Comparison of ENCODE assay signal across 9 mouse cellular contexts in genomic region chr9:67137681-67138080, GRCm38 (mm10).
A peak's percentile ranks its signal among the peaks of the same experiment; 100 is the strongest.
DNase-seq lines count a peak whose midpoint lies in the region; ATAC-seq and TF ChIP-seq lines count a peak whose summit lies in the region.
"Had no signal": no experiment of that assay in that cellular context is flagged by ENCODE, and none has a peak within 500 bp of the region (broad histone marks: within the 10 kb centered on the region; RNA-seq: fewer than 3 reads in every experiment).

No protein-coding gene starts in this region.

- H3K36me3 ChIP-seq in embryonic facial prominence, embryonic 10.5 days (replicated peaks), result no peaks in the 10 kb centered on the region
- no peaks in the 10 kb centered on the region for H3K36me3 ChIP-seq in intestine, postnatal 0 days (ENCODE audit: control insufficient read depth, insufficient read depth)
- no peaks in the 10 kb centered on the region for H3K36me3 ChIP-seq in myocyte (ENCODE audit: control insufficient read depth, insufficient read depth)
- H3K36me3 ChIP-seq: neural tube, embryonic 12.5 days had no signal

- no peak overlapping the region for H3K9ac ChIP-seq in intestine, postnatal 0 days (ENCODE audit: low read depth, low read length)
- H3K9ac ChIP-seq: neural tube, embryonic 12.5 days had no signal

- H3K4me1 ChIP-seq in embryonic facial prominence, embryonic 10.5 days, result peaks cover 29% of the 10 kb centered on the region
- H3K4me1 ChIP-seq in intestine, postnatal 0 days (replicated peaks; ENCODE audit: control insufficient read depth, insufficient read depth, low read length), result 0 out of 2 replicates have a peak, but pooled peaks cover 5% of the 10 kb centered on the region

- TF ChIP-seq CTCF in intestine, postnatal 0 days (IDR thresholded peaks at IDR 0.05; ENCODE audit: low read depth), result peak; percentile 18; the same call in 1 of the 2 replicates

- no peaks in the 10 kb centered on the region for H3K9me3 ChIP-seq in embryonic facial prominence, embryonic 10.5 days
- H3K9me3 ChIP-seq in intestine, postnatal 0 days (ENCODE audit: control insufficient read depth), result no peaks in the 10 kb centered on the region
- H3K9me3 ChIP-seq: neural tube, embryonic 12.5 days had no signal

- H3K79me2 ChIP-seq in myocyte (ENCODE audit: control insufficient read depth, insufficient read depth), result no peaks in the 10 kb centered on the region

- peak; percentile 29 for TF ChIP-seq POLR2A in myocyte (IDR thresholded peaks at IDR 0.05; ENCODE audit: insufficient read length, low read depth)

- no peak overlapping the region for H3K4me3 ChIP-seq in embryonic facial prominence, embryonic 10.5 days
- no peak overlapping the region for H3K4me3 ChIP-seq in intestine, postnatal 0 days (ENCODE audit: low read depth, low read length)
- H3K4me3 ChIP-seq in myocyte, result no peak overlapping the region
- H3K4me3 ChIP-seq: neural tube, embryonic 12.5 days had no signal

- DNase-seq in left cerebral cortex, postnatal 14 days (ENCODE audit: low spot score in 2 of 2), result peak; percentile 22 to 27
- no peak for DNase-seq in left cerebral cortex, postnatal 4 days
- DNase-seq in embryonic facial prominence, embryonic 10.5 days (ENCODE audit: low spot score), result no peak
- no peak for DNase-seq in spleen, postnatal 10 days (ENCODE audit: low spot score in 2 of 2)

- no peak overlapping the region for H3ac ChIP-seq in myocyte (ENCODE audit: control insufficient read depth, insufficient read length)

- peak overlapping the region; percentile 38 for H3K4me2 ChIP-seq in intestine, postnatal 0 days (replicated peaks; ENCODE audit: low read depth)
- H3K4me2 ChIP-seq in myocyte (ENCODE audit: low read depth), result peak overlapping the region; percentile 87
- H3K4me2 ChIP-seq: neural tube, embryonic 12.5 days had no signal

- peak; percentile 87 for ATAC-seq in intestine, postnatal 0 days
- no peak for ATAC-seq in megakaryocyte progenitor cell, adult 5-6 weeks (replicated peaks; ENCODE audit: poor library complexity)
- ATAC-seq in activated CD4-positive, CD25-positive, alpha-beta regulatory T cell, adult 4 months, result no peak

- no peaks in the 10 kb centered on the region for H3K27me3 ChIP-seq in embryonic facial prominence, embryonic 10.5 days (replicated peaks; ENCODE audit: low read depth, poor library complexity, severe bottlenecking)
- no peaks in the 10 kb centered on the region for H3K27me3 ChIP-seq in intestine, postnatal 0 days (replicated peaks; ENCODE audit: control insufficient read depth, insufficient read depth, low read length)
- no peaks in the 10 kb centered on the region for H3K27me3 ChIP-seq in myocyte (ENCODE audit: control insufficient read depth, insufficient read depth, insufficient read length)
- H3K27me3 ChIP-seq: neural tube, embryonic 12.5 days had no signal

- H3K27ac ChIP-seq in embryonic facial prominence, embryonic 10.5 days (replicated peaks), result peak overlapping the region; percentile 76; the same call in 1 of the 2 replicates
- H3K27ac ChIP-seq in intestine, postnatal 0 days (ENCODE audit: low read depth, low read length), result peak overlapping the region; percentile 70
- H3K27ac ChIP-seq: neural tube, embryonic 12.5 days had no signal

- WGBS in embryonic facial prominence, embryonic 10.5 days, result 65% methylated on average over 5 of the region's 5 CpGs
- WGBS in intestine, postnatal 0 days, result 23% methylated on average over 5 of the region's 5 CpGs

- intact Hi-C loops in left cerebral cortex, postnatal 14 days (cut with DNase I), result no loop called here
- intact Hi-C loops in left cerebral cortex, postnatal 4 days (cut with DNase I), result no loop called here

TF ChIP-seq in myocyte, 11 proteins besides CTCF, POLR2A, EP300 and RAD21:
- TF ChIP-seq POLR2AphosphoS2 (IDR thresholded peaks at IDR 0.05; ENCODE audit: insufficient read length, low read depth) (no peak), MYOG (IDR thresholded peaks at IDR 0.05; ENCODE audit: control insufficient read depth in 1 of 3, insufficient read depth in 1 of 3, insufficient read length in 2 of 3, low read depth in 2 of 3) (peak in 2 of 3 experiments; percentile 19 to 75), MYOD1 (IDR thresholded peaks at IDR 0.05; ENCODE audit: control insufficient read depth in 1 of 3, insufficient read length in 2 of 3, low read depth in 2 of 3) (peak in 2 of 3 experiments; percentile 68 to 74)
TF ChIP-seq in myocyte: peak in this region for 2.

Comparison
In these comparisons a context has a peak if more than half of its experiments do, and no peak if none do; other contexts are left out.
1. DNase-seq: peak in left cerebral cortex, postnatal 14 days (2 of 2); none in left cerebral cortex, postnatal 4 days (single experiment), embryonic facial prominence, embryonic 10.5 days (single experiment) and spleen, postnatal 10 days (0 of 2).